Mouse (Mus musculus): Measurements from ENCODE around the gene Fer1l5.

- TF ChIP-seq GATA1 (IDR thresholded peaks at IDR 0.05; ENCODE audit: borderline replicate concordance, low read length) (no peak), FLI1 (IDR thresholded peaks at IDR 0.05; ENCODE audit: low read length) (no peak)
Measured at GRCm38 (mm10) chr1:36437223-36437622, 65.1 kb downstream of the Fer1l5 start.
